Mouse (Mus musculus): ENCODE results near the gene 1700037H04Rik. TPM values are rescaled to one million over a fixed set of nuclear protein-coding genes. Genes with fewer than 3 reads are reported as not detected.

Gene 1700037H04Rik
- polyA plus RNA-seq, 1 experiment from 2014 or later, result 84.8 TPM

- no peaks in the 10 kb centered on the region for H3K9me3 ChIP-seq (replicated peaks; ENCODE audit: low read length)
- H3K27me3 ChIP-seq (ENCODE audit: insufficient read depth, low read length), result no peaks in the 10 kb centered on the region
- 68% methylated on average over 6 of the region's 6 CpGs for WGBS
- TF ChIP-seq CTCF (IDR thresholded peaks at IDR 0.05; ENCODE audit: low read depth), result no peak
- H3K9ac ChIP-seq (ENCODE audit: low read depth, low read length), result no peak overlapping the region
- DNase-seq (ENCODE audit: low spot score), result no peak
- peak overlapping the region; percentile 89 for H3K27ac ChIP-seq
- ATAC-seq (replicated peaks; ENCODE audit: low FRiP score, low read depth), result no peak
- no peak overlapping the region for H3K4me2 ChIP-seq (ENCODE audit: low read length)
- H3K36me3 ChIP-seq (ENCODE audit: insufficient read depth, low read length), result no peaks in the 10 kb centered on the region
- H3K4me1 ChIP-seq (replicated peaks; ENCODE audit: insufficient read depth, low read length), result 0 out of 2 replicates have a peak, but pooled peaks cover 4% of the 10 kb centered on the region
- H3K4me3 ChIP-seq (replicated peaks; ENCODE audit: low read depth, low read length), result no peak overlapping the region
These were observed 44.0 kb upstream of the 1700037H04Rik start for GRCm38 (mm10) chr2:131203816-131204409.

GRCm38 (mm10) chr2:131201262-131201661, 41.4 kb upstream of the 1700037H04Rik start:
- DNase-seq (ENCODE audit: low spot score) (no peak), ATAC-seq (replicated peaks; ENCODE audit: low FRiP score, low read depth) (no peak)
- Histone ChIP-seq H3K27ac (no peak overlapping the region), H3K9ac (ENCODE audit: low read depth, low read length) (no peak overlapping the region), H3K27me3 (ENCODE audit: insufficient read depth, low read length) (no peaks in the 10 kb centered on the region), H3K36me3 (ENCODE audit: insufficient read depth, low read length) (peaks cover 14% of the 10 kb centered on the region; the same call in 1 of the 2 replicates), H3K4me2 (ENCODE audit: low read length) (no peak overlapping the region), H3K4me3 (replicated peaks; ENCODE audit: low read depth, low read length) (no peak overlapping the region), H3K4me1 (replicated peaks; ENCODE audit: insufficient read depth, low read length) (0 out of 2 replicates have a peak, but pooled peaks cover 4% of the 10 kb centered on the region), H3K9me3 (replicated peaks; ENCODE audit: low read length) (no peaks in the 10 kb centered on the region)
- WGBS, result 97% methylated on average over 3 of the region's 3 CpGs
- no peak for TF ChIP-seq CTCF (IDR thresholded peaks at IDR 0.05; ENCODE audit: low read depth)

DNA sequence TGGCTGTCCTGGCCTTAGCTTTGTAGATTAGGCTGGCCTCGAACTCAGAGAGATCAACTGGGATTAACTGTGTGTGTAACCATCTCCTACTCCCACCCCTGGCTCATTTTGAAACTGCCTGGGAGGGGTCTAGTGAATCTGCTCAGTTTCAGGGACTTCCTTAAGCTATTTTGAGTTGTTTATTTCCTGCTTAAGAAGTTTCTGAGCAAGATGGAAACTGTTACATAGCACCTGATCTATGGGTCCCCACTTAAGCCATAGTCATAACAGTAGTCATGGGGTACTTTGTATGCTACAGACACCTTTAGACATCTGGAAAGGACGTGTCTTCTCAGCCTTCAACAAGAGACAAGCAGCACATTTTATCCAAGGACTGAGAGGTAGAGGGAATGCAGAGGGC, 40.8 kb upstream of the 1700037H04Rik start:
- TF ChIP-seq CTCF (IDR thresholded peaks at IDR 0.05; ENCODE audit: low read depth), result no peak
- Histone ChIP-seq H3K27ac (no peak overlapping the region), H3K9me3 (replicated peaks; ENCODE audit: low read length) (no peaks in the 10 kb centered on the region), H3K4me1 (replicated peaks; ENCODE audit: insufficient read depth, low read length) (0 out of 2 replicates have a peak, but pooled peaks cover 4% of the 10 kb centered on the region), H3K4me3 (replicated peaks; ENCODE audit: low read depth, low read length) (no peak overlapping the region), H3K9ac (ENCODE audit: low read depth, low read length) (no peak overlapping the region), H3K27me3 (ENCODE audit: insufficient read depth, low read length) (no peaks in the 10 kb centered on the region), H3K4me2 (ENCODE audit: low read length) (no peak overlapping the region), H3K36me3 (ENCODE audit: insufficient read depth, low read length) (peaks cover 14% of the 10 kb centered on the region; the same call in 1 of the 2 replicates)
- DNase-seq (ENCODE audit: low spot score), result no peak
- WGBS, result 82% methylated on average over 2 of the region's 2 CpGs
- no peak for ATAC-seq (replicated peaks; ENCODE audit: low FRiP score, low read depth)

DNA sequence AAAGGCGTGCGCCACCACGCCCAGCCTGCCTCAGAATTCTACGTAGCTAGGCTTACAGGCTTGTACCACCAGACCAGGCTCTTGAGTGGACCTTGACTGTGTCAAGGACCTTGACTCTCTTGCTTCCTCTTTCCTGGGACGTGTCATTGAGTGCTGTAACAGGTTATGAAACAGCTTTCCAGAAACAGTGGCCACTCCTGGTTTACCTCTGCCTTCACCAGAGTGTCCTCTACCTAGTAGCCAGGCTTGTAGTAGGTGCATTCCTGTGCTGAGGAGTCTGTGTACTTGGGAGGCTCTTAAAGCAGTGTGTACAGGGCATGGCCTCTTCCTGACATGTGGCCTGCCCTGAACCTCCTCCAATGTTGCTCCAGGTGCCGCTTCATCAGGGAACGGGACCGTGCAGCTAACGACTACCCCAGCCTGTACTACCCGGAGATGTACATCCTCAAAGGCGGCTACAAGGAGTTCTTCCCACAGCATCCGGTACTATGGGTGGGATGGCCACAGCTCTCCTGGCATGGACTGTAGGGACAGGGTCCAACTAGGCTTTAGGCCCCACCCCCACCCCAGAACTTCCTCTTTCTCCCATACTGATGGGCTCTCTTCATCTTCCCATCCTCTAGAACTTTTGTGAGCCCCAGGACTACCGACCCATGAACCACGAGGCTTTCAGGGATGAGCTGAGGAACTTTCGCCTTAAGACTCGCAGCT, 36.9 kb upstream of the 1700037H04Rik start:
- no peaks in the 10 kb centered on the region for H3K27me3 ChIP-seq (ENCODE audit: insufficient read depth, low read length)
- H3K4me1 ChIP-seq (replicated peaks; ENCODE audit: insufficient read depth, low read length), result no peaks in the 10 kb centered on the region
- H3K27ac ChIP-seq, result no peak overlapping the region
- no peak overlapping the region for H3K9ac ChIP-seq (ENCODE audit: low read depth, low read length)
- H3K4me3 ChIP-seq (replicated peaks; ENCODE audit: low read depth, low read length), result no peak overlapping the region
- no peak overlapping the region for H3K4me2 ChIP-seq (ENCODE audit: low read length)
- ATAC-seq (replicated peaks; ENCODE audit: low FRiP score, low read depth) (no peak), DNase-seq (ENCODE audit: low spot score) (no peak)
- 92% methylated on average over 16 of the region's 16 CpGs for WGBS
- no peak for TF ChIP-seq CTCF (IDR thresholded peaks at IDR 0.05; ENCODE audit: low read depth)
- peaks cover 47% of the 10 kb centered on the region for H3K36me3 ChIP-seq (ENCODE audit: insufficient read depth, low read length)
- H3K9me3 ChIP-seq (replicated peaks; ENCODE audit: low read length), result no peaks in the 10 kb centered on the region

GRCm38 (mm10) chr2:131191005-131191390, 31.1 kb upstream of the 1700037H04Rik start:
- WGBS, result 67% methylated on average over 7 of the region's 7 CpGs
- Histone ChIP-seq H3K27me3 (ENCODE audit: insufficient read depth, low read length) (no peaks in the 10 kb centered on the region), H3K9ac (ENCODE audit: low read depth, low read length) (no peak overlapping the region), H3K4me3 (replicated peaks; ENCODE audit: low read depth, low read length) (no peak overlapping the region), H3K9me3 (replicated peaks; ENCODE audit: low read length) (no peaks in the 10 kb centered on the region), H3K27ac (peak overlapping the region; percentile 76), H3K4me2 (ENCODE audit: low read length) (no peak overlapping the region), H3K4me1 (replicated peaks; ENCODE audit: insufficient read depth, low read length) (peaks cover 17% of the 10 kb centered on the region), H3K36me3 (ENCODE audit: insufficient read depth, low read length) (peaks cover 36% of the 10 kb centered on the region)
- DNase-seq (ENCODE audit: low spot score) (no peak), ATAC-seq (replicated peaks; ENCODE audit: low FRiP score, low read depth) (no peak; the same call in 1 of the 2 replicates)
- TF ChIP-seq CTCF (IDR thresholded peaks at IDR 0.05; ENCODE audit: low read depth), result no peak

DNA sequence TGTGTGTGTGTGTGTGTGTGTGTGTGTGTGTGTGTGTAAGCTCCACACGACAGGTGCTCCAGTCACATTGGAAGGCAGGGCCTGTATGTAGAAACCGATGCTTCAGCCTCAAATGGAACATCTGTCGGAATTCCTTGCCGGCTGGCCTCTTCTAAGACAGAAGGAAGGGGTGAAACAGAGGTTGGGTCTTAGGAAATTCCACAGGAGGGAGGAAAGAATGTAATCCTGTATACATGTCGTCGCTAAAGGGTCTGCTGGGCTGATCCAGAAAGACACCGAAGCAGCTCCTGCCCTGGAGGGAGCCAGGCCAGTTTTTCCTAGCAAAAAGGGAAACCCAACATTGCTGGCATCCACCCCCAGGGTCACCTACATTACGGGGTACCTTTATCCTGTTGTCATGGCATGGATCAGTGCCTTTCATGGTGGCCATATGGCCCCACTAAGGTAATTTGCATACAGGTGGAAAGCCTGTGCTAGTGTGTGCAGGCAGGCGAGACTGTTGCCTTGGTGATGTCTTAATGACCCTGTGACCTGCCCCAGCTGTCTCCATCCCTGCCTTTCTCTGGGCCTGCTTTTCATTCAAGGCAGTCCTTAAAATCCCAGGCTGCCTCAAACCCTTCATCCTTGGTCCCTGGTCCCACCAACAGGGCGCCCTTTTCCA, 30.6 kb upstream of the 1700037H04Rik start:
- H3K27ac ChIP-seq, result peak overlapping the region; percentile 76
- H3K4me3 ChIP-seq (replicated peaks; ENCODE audit: low read depth, low read length), result no peak overlapping the region
- H3K4me2 ChIP-seq (ENCODE audit: low read length), result no peak overlapping the region
- no peak overlapping the region for H3K9ac ChIP-seq (ENCODE audit: low read depth, low read length)
- H3K9me3 ChIP-seq (replicated peaks; ENCODE audit: low read length), result no peaks in the 10 kb centered on the region
- peaks cover 17% of the 10 kb centered on the region for H3K4me1 ChIP-seq (replicated peaks; ENCODE audit: insufficient read depth, low read length)
- peaks cover 36% of the 10 kb centered on the region for H3K36me3 ChIP-seq (ENCODE audit: insufficient read depth, low read length)
- 23% methylated on average over 10 of the region's 10 CpGs for WGBS
- TF ChIP-seq CTCF (IDR thresholded peaks at IDR 0.05; ENCODE audit: low read depth), result no peak
- ATAC-seq (replicated peaks; ENCODE audit: low FRiP score, low read depth) (peak; percentile 81), DNase-seq (ENCODE audit: low spot score) (peak; percentile 82)
- no peaks in the 10 kb centered on the region for H3K27me3 ChIP-seq (ENCODE audit: insufficient read depth, low read length)
